Mouse (Mus musculus) liver, embryonic 14 days (tissue): ENCODE results near the gene Btg1-ps1. TPM values are rescaled to one million over a fixed set of nuclear protein-coding genes. Genes with fewer than 3 reads are reported as not detected.

Source experiments
- polyA plus RNA-seq: library from polyadenylated mRNA; depleted of rRNA; stranded (reverse); fragments of >200 nt; gene quantifications from 2 replicates; pipeline ENCODE4 v1.2.3, GENCODE M21; 2012; rRNA removed

Btg1-ps1 gene
- polyA plus RNA-seq: not detected in 2 replicates

DNA sequence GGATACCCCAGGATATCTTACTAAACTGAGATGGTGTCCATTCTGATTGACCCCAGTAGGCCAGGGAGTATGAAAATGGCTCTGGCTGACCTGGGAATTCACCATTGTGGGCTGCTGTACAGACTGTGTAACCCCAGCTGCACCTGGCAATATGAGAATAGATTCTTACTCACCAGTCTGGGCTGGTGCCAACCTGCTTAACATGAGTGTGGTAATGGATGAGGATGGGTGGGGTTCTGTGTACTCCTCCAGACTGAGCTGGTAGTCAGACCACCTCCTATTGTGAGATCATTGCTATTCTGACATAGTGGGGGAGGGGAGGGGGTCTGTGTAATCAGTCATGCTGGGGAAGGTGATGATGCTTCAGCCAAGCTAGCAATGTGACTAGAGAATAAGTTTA lies at the start of gene Btg1-ps1:
Gene Btg1-ps1, minus strand, starts transcription at position 219 of the 400 bp plus-strand sequence.

DNA sequence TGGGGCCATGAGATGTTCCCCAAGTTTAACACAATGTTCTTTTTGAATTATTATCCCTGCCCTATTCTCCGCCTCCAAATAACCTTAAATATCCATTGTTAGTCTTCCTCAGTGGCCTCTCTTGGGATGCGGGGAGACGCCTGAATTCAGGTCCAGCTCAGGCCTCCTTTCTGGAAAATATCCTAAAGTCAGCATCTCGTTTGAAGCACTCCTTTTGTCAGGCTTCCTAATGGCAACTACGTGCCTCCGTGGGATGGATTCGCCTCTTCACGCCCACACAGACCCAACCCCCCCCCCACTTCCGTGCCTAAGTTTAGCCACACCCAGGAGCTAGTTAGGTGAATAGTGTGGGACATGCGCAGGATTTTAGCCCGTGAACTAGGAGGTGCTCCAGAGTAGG lies 47.6 kb upstream of the Btg1-ps1 start, which contains the start of gene Rhox10:
Gene Rhox10, plus strand, starts transcription at position 301 of the 400 bp plus-strand sequence.

DNA sequence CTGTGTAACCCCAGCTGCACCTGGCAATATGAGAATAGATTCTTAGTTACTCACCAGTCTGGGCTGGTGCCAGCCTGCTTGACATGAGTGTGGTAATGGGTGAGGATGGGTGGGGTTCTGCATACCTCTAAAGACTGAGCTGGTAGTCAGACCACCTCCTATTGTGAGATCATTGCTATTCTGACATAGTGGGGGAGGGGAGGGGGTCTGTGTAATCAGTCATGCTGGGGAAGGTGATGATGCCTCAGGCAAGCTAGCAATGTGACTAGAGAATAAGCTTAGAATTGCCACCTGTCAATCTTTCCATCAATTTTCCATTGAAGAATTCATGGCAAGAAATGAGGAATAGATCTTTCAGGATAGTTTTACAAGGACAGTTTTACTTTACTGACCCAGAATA lies 24.4 kb upstream of the Btg1-ps1 start, which contains the start of gene Btg1-ps2:
Gene Btg1-ps2, minus strand, starts transcription at position 101 of the 400 bp plus-strand sequence.

Other genes starting within 250 kb of the Btg1-ps1 start
- 1.4 TPM in 2 replicates for gene Rhox5, start 214.0 kb downstream of the Btg1-ps1 start, polyA plus RNA-seq
- 0.09 and 0.25 TPM in 2 replicates for gene Rhox6, start 191.9 kb downstream of the Btg1-ps1 start, polyA plus RNA-seq
- gene Rhox7a, start 187.1 kb downstream of the Btg1-ps1 start, polyA plus RNA-seq: not detected in 2 replicates
- not detected in 2 replicates for gene Rhox8, start 139.9 kb downstream of the Btg1-ps1 start, polyA plus RNA-seq
- not detected in 2 replicates for gene Rhox7b, start 121.6 kb downstream of the Btg1-ps1 start, polyA plus RNA-seq
- 0.30 TPM in 1 of 2 replicates, not detected in the other for gene Rhox9, start 117.0 kb downstream of the Btg1-ps1 start, polyA plus RNA-seq
- gene Btg1-ps2, start 24.3 kb upstream of the Btg1-ps1 start, polyA plus RNA-seq: not detected in 2 replicates
- gene Rhox10, start 47.7 kb upstream of the Btg1-ps1 start, polyA plus RNA-seq: not detected in 2 replicates
- not detected in 2 replicates for gene Rhox11, start 66.3 kb upstream of the Btg1-ps1 start, polyA plus RNA-seq
- gene Rhox12, start 92.1 kb upstream of the Btg1-ps1 start, polyA plus RNA-seq: not detected in 2 replicates
- not detected in 2 replicates for gene Rhox13, start 102.4 kb upstream of the Btg1-ps1 start, polyA plus RNA-seq
- 2.3 and 3.0 TPM in 2 replicates for gene Zbtb33, start 171.0 kb upstream of the Btg1-ps1 start, polyA plus RNA-seq
- 0.41 and 0.57 TPM in 2 replicates for gene Tmem255a, start 233.6 kb upstream of the Btg1-ps1 start, polyA plus RNA-seq